Mouse (Mus musculus) liver, adult 2 months (tissue): ENCODE measurements at regions not wholly inside any gene's neighbourhood (a gene's known extent, or its start where the extent isn't known, plus 50 kb on each side); places are given as distances from the start of the nearest gene placed in this dataset.

ENCODE experiments used
- DNase-seq: peaks from one replicate; pipeline ENCODE4 v3.0.0-alpha.2; 2011; ENCODE audit warnings: low read depth, low spot score; ENCODE audit errors: extremely low read depth
- H3K27ac ChIP-seq: fragments of 200-500 bp; replicated peaks from 2 replicates; pipeline ENCODE4 v1.5.1; 2012; ENCODE audit warnings: low read depth, mild to moderate bottlenecking, control low read depth, inconsistent platforms, low read length; ENCODE audit not compliant: insufficient read depth
- H3K27me3 ChIP-seq: fragments of 200-500 bp; 2 replicates; pipeline ENCODE4 v1.6.1; 2012; ENCODE audit warnings: mild to moderate bottlenecking, moderate library complexity, low read length, inconsistent platforms; ENCODE audit not compliant: control insufficient read depth, insufficient read depth
- H3K36me3 ChIP-seq: fragments of 200-500 bp; 2 replicates; pipeline ENCODE4 v1.6.1; 2012; ENCODE audit warnings: low read length, inconsistent platforms; ENCODE audit not compliant: control insufficient read depth, insufficient read depth
- H3K4me1 ChIP-seq: fragments of 200-500 bp; 2 replicates; pipeline ENCODE4 v1.6.1; 2011; ENCODE audit warnings: low read length; ENCODE audit not compliant: control insufficient read depth, insufficient read depth
- H3K4me3 ChIP-seq: fragments of 200-500 bp; 2 replicates; pipeline ENCODE4 v1.5.1; 2011; ENCODE audit warnings: low read depth, mild to moderate bottlenecking, control low read depth, low read length, moderate library complexity; ENCODE audit not compliant: insufficient read depth
- H3K79me2 ChIP-seq: fragments of 200-500 bp; 2 replicates; pipeline ENCODE4 v1.6.1; 2012; ENCODE audit warnings: inconsistent platforms, mild to moderate bottlenecking, low read length, moderate library complexity; ENCODE audit not compliant: control insufficient read depth, insufficient read depth
- H3K9ac ChIP-seq: fragments of 200-500 bp; 2 replicates; pipeline ENCODE4 v1.6.1; 2012; ENCODE audit warnings: low read depth, mild to moderate bottlenecking, control low read depth, inconsistent platforms, low read length
- CTCF ChIP-seq: fragments of 200-500 bp; IDR thresholded peaks from 2 replicates; pipeline ENCODE4 v1.5.1; 2011; ENCODE audit warnings: low read depth, low read length, control low read depth
- POLR2A ChIP-seq: fragments of 200-500 bp; IDR thresholded peaks from 2 replicates; pipeline ENCODE4 v1.6.1; 2011; ENCODE audit warnings: low read length, control low read depth; ENCODE audit not compliant: insufficient read depth; ENCODE audit errors: extremely low read depth
- WGBS: fragments of 180-500 bp; shearing (Covaris S2); methylation state at CpG from one replicate; pipeline ENCODE4 v1.1.7; 2018; 5-methylcytosine and 5-hydroxymethylcytosine counted together

DNA sequence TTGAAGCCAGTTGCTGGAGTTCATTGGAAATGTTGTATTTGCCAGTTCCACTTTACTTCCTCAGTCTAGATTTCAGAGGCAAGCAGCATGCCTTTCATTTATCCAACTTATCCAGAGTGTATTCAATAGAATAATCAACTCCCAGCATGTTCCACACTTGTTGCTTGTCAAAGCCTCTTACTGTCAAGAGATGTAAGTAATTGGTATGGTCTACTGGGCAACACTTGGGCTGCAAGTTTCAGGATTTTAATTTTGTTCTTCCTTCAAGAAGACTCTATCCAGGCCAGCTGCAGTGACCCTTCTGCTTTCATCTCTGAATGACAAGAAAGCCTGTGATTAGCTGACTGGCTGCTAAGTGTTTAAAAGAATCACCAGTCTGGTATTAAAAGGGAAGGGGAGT lies 3131.6 kb upstream of the Lrrc6 start:
- H3K27me3 ChIP-seq: no peaks in the 10 kb centered on the region
- no peaks in the 10 kb centered on the region for H3K79me2 ChIP-seq
- no peaks in the 10 kb centered on the region for H3K36me3 ChIP-seq
- no peak overlapping the region for H3K4me3 ChIP-seq
- H3K4me1 ChIP-seq: no peaks in the 10 kb centered on the region
- no peak for DNase-seq
- no peak overlapping the region for H3K27ac ChIP-seq
- no peak overlapping the region for H3K9ac ChIP-seq
- TF ChIP-seq POLR2A (no peak), CTCF (no peak)

DNA sequence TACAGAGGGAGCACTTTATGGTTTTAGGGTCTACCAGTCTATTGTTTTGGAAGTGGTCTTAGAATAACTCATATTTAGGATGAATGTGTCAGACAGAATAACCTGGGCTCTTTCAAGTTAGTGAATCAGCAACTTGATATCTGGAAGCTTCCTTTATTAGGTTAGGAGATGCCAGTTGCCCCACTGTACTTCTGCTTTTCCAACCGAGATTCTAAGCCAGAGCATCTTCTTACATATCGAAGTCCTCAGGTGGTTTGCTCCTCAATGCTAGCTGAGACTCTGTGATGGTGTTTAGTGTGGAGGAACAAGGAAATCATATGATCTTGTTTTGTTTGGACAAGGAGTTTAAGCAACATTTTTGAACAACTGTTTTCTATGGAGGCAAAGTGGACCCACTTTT lies 3117.3 kb upstream of the Lrrc6 start:
- no peak overlapping the region for H3K9ac ChIP-seq
- WGBS: 78% methylated on average over 2 of the region's 2 CpGs
- no peak for DNase-seq
- H3K4me3 ChIP-seq: no peak overlapping the region
- H3K27me3 ChIP-seq: no peaks in the 10 kb centered on the region
- H3K27ac ChIP-seq: no peak overlapping the region
- TF ChIP-seq POLR2A: no peak
- no peak for TF ChIP-seq CTCF
- H3K36me3 ChIP-seq: no peaks in the 10 kb centered on the region
- no peaks in the 10 kb centered on the region for H3K4me1 ChIP-seq
- H3K79me2 ChIP-seq: no peaks in the 10 kb centered on the region

DNA sequence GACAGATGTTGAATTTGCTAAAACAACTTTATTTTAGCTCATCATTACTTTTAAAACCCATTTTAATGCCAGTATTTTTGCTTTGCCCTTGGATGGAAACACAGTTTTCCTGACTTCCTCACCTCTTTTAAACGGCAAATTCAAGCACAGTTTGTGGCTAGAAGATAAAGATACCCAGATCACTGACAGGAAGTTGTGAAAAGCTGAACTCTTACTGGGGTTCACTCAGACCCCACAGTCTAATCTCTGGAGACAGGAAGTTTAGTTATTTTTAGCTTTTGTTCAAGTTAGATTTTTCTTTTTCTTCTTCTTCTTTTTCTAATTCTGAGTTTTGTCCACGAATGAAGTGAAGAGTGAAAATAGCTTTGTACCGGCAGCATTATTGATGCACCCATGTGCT lies 3113.3 kb upstream of the Lrrc6 start:
- H3K9ac ChIP-seq: no peak overlapping the region
- no peaks in the 10 kb centered on the region for H3K79me2 ChIP-seq
- WGBS: 56% methylated on average over 3 of the region's 3 CpGs
- H3K27ac ChIP-seq: 0 out of 2 replicates have a peak overlapping the region, but pooled peaks have one; percentile 10
- H3K27me3 ChIP-seq: no peaks in the 10 kb centered on the region
- H3K4me1 ChIP-seq: no peaks in the 10 kb centered on the region
- DNase-seq: peak; percentile 6
- H3K4me3 ChIP-seq: no peak overlapping the region
- H3K36me3 ChIP-seq: no peaks in the 10 kb centered on the region
- TF ChIP-seq POLR2A (no peak), CTCF (no peak)

DNA sequence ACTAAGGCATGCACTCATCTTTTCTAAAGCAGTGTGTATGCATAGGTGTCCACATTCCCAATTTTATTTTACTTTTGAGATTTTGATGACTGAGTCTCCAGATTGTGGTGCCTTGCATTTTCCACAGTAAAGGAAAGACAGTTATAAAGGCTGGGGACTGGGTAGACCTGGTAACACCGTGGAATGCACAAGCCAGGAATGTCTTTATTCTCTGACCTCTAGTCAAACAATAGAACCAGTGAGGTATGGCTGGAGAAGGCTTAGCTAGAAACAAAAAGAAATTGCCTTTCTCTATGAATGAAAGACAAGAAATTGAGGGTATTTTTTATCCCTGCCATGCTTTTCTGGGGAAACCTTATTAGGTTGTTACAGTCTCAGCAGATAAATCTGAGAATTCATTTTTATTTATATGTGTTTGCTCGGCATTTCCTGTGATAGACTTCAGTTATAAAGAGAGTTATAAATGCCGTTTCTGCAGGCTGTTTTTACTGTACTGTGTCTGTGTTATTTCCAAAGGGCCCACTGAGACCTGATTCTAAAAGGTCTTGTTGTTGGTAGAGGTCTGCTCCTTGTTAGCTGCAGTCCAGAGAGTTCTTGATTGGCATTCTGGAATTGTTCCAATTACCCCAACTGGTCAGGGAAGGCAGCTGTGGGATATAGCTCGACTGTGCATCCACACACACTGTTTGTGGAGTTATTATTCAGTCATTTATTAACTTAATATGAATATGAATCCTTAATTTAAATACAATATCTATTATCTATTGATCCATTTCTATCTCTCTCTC lies 3090.7 kb upstream of the Lrrc6 start:
- 64% methylated on average over 4 of the region's 4 CpGs for WGBS
- H3K27ac ChIP-seq: no peak overlapping the region
- H3K27me3 ChIP-seq: no peaks in the 10 kb centered on the region
- no peak for TF ChIP-seq CTCF
- H3K36me3 ChIP-seq: no peaks in the 10 kb centered on the region
- no peak overlapping the region for H3K9ac ChIP-seq
- DNase-seq: no peak
- H3K4me3 ChIP-seq: no peak overlapping the region
- H3K79me2 ChIP-seq: no peaks in the 10 kb centered on the region
- H3K4me1 ChIP-seq: no peaks in the 10 kb centered on the region

DNA sequence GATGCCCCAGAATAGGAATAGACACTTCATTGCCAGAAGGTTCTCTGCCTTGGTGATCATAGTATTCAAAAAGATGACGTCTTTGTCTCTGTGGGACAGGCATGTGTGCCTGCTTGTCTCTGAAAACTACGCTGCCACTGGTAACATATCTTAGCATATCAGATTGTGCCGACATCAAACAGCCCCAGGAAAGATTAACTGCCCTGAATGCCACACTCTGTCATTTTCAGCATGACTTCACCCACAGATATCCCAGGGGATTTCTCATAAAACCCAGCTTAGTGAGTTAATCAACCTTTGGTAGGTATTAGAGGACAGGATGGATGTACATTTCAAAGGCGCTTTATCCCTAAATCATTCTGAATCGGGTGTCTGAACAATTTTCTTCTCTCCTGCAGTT lies 3087.4 kb upstream of the Lrrc6 start:
- H3K4me1 ChIP-seq: no peaks in the 10 kb centered on the region
- WGBS: 80% methylated on average over 5 of the region's 5 CpGs

DNA sequence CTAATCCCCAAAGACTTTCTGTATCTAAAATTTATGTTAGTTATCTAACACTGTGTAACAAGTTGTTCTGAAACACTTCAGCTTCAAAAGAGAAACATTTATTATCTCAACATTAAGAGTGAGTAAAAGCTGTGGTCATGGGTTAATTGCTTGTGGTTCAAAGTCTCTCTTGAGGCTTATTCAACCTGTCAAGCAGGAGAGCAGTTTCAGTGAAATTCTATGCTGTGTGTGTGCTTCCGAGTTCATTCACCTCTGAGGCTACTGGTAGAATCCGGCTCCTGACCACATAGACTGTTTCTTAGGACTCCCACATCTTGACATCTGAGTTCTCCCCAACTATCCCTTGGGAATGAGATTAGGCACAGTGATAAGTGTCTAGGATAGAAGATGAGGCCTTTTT lies 3076.0 kb upstream of the Lrrc6 start:
- no peaks in the 10 kb centered on the region for H3K79me2 ChIP-seq
- no peak overlapping the region for H3K9ac ChIP-seq
- 68% methylated on average over 2 of the region's 2 CpGs for WGBS
- no peak overlapping the region for H3K4me3 ChIP-seq
- TF ChIP-seq CTCF (no peak), POLR2A (no peak)
- DNase-seq: no peak
- no peak overlapping the region for H3K27ac ChIP-seq
- no peaks in the 10 kb centered on the region for H3K27me3 ChIP-seq
- H3K36me3 ChIP-seq: no peaks in the 10 kb centered on the region
- H3K4me1 ChIP-seq: no peaks in the 10 kb centered on the region

More for the DNA sequence above, 3087.4 kb upstream of the Lrrc6 start:
- Histone ChIP-seq H3K4me3 (no peak overlapping the region), H3K27ac (no peak overlapping the region), H3K9ac (no peak overlapping the region), H3K79me2 (no peaks in the 10 kb centered on the region), H3K27me3 (no peaks in the 10 kb centered on the region), H3K36me3 (no peaks in the 10 kb centered on the region)
- DNase-seq: no peak
- no peak for TF ChIP-seq CTCF
